Mouse (Mus musculus) spleen, postnatal 36 days (tissue): ENCODE data around the gene Stard13.

Experiments used
- DNase-seq, 2 experiments: peaks; one replicate each; pipeline ENCODE4 v3.0.0; 2022; ENCODE audit warnings: low spot score in 2 of 2, mixed read lengths in 1 of 2

The Stard13 gene

GRCm38 (mm10) chr5:151142671-151143601 lies 90.7 kb downstream of the Stard13 start:
- no peak for DNase-seq

- DNase-seq = no peak
Observed at GRCm38 (mm10) chr5:151142241-151142640, 91.4 kb downstream of the Stard13 start.

- DNase-seq = no peak
Observed at GRCm38 (mm10) chr5:151137901-151138300, 95.7 kb downstream of the Stard13 start.

- DNase-seq = no peak
Observed at GRCm38 (mm10) chr5:151137311-151137710, 96.3 kb downstream of the Stard13 start.

GRCm38 (mm10) chr5:151135965-151136364 lies 97.7 kb downstream of the Stard13 start:
- no peak for DNase-seq

- no peak for DNase-seq
Observed at GRCm38 (mm10) chr5:151135078-151135826, 98.4 kb downstream of the Stard13 start.

GRCm38 (mm10) chr5:151134202-151134601 lies 99.4 kb downstream of the Stard13 start:
- DNase-seq = no peak

- no peak for DNase-seq
Observed at GRCm38 (mm10) chr5:151133744-151134143, 99.9 kb downstream of the Stard13 start.

GRCm38 (mm10) chr5:151129762-151130161 lies 103.9 kb downstream of the Stard13 start:
- DNase-seq = no peak

- DNase-seq = no peak
Observed at GRCm38 (mm10) chr5:151127298-151127717, 106.3 kb downstream of the Stard13 start.

- DNase-seq = no peak
Observed at GRCm38 (mm10) chr5:151126608-151127005, 107.0 kb downstream of the Stard13 start.

- no peak for DNase-seq
Observed at GRCm38 (mm10) chr5:151125985-151126607, 107.5 kb downstream of the Stard13 start.

- DNase-seq = no peak
Observed at GRCm38 (mm10) chr5:151117846-151118245, 115.8 kb downstream of the Stard13 start.

GRCm38 (mm10) chr5:151116192-151116887 lies 117.3 kb downstream of the Stard13 start:
- DNase-seq = no peak

GRCm38 (mm10) chr5:151112743-151113142 lies 120.9 kb downstream of the Stard13 start:
- DNase-seq = no peak

- no peak for DNase-seq
Observed at GRCm38 (mm10) chr5:151111080-151111871, 122.4 kb downstream of the Stard13 start.

- DNase-seq = no peak
Observed at GRCm38 (mm10) chr5:151110461-151110908, 123.2 kb downstream of the Stard13 start.

GRCm38 (mm10) chr5:151109822-151110221 lies 123.8 kb downstream of the Stard13 start:
- DNase-seq = no peak

- no peak for DNase-seq
Observed at GRCm38 (mm10) chr5:151108955-151109354, 124.7 kb downstream of the Stard13 start.

- DNase-seq = no peak
Observed at GRCm38 (mm10) chr5:151108291-151108897, 125.2 kb downstream of the Stard13 start.
